Comparison of ENCODE assay signal across 19 mouse cellular contexts in genomic region chr2:117787321-117787720, GRCm38 (mm10).
DNase-seq lines count a peak whose midpoint lies in the region; ATAC-seq and TF ChIP-seq lines count a peak whose summit lies in the region.
"Had no signal": no experiment of that assay in that cellular context is flagged by ENCODE, and none has a peak within 500 bp of the region (broad histone marks: within the 10 kb centered on the region; RNA-seq: fewer than 3 reads in every experiment).

No protein-coding gene starts in this region.

- CTCF ChIA-PET in Patski (lab: Charles Lee): interaction anchor here (0.8 to 1.8 kb wide), 4 partner anchors 12 to 41 kb away, joined by 3 to 8 read pairs (median 6); no protein-coding TSS in a partner anchor

- 76% methylated on average over 1 of the region's 1 CpGs for WGBS in kidney, postnatal 0 days
- 60% methylated on average over 1 of the region's 1 CpGs for whole genome bisulfite sequencing in kidney, embryonic 16.5 days
- 57% methylated on average over 1 of the region's 1 CpGs for WGBS in forebrain, embryonic 11.5 days

- H3K27me3 ChIP-seq in kidney, postnatal 0 days (ENCODE audit: insufficient read depth, low read length): no peaks in the 10 kb centered on the region
- H3K27me3 ChIP-seq in kidney, embryonic 16.5 days (ENCODE audit: insufficient read depth, low read length): no peaks in the 10 kb centered on the region
- H3K27me3 ChIP-seq in Patski: no peaks in the 10 kb centered on the region
- no peaks in the 10 kb centered on the region for H3K27me3 ChIP-seq in forebrain, embryonic 11.5 days (ENCODE audit: control insufficient read depth, insufficient read depth, low read length)
- H3K27me3 ChIP-seq: embryonic facial prominence, embryonic 15.5 days; forebrain, embryonic 15.5 days; liver, embryonic 15.5 days had no signal

- no peak for DNase-seq in kidney, postnatal 0 days (ENCODE audit: low spot score)
- DNase-seq in lung, postnatal 36 days: peak; percentile 51
- DNase-seq in lung, postnatal 10 days: no peak
- no peak for DNase-seq in Patski (ENCODE audit: low read depth, low spot score)
- no peak for DNase-seq in forebrain, embryonic 11.5 days (ENCODE audit: low spot score)
- DNase-seq: cerebellum, adult 11-12 months; gastrocnemius, postnatal 10 days; kidney, adult 11 months; layer of hippocampus, adult 9-11 months; right cerebral cortex, postnatal 25 days; thymus, adult 18-20 months had no signal

- no peak overlapping the region for H3K4me2 ChIP-seq in kidney, postnatal 0 days (ENCODE audit: low read length)
- no peak overlapping the region for H3K4me2 ChIP-seq in kidney, embryonic 16.5 days (replicated peaks; ENCODE audit: low read depth, low read length)
- no peak overlapping the region for H3K4me2 ChIP-seq in forebrain, embryonic 11.5 days (ENCODE audit: low read depth, low read length, severe bottlenecking)
- H3K4me2 ChIP-seq: embryonic facial prominence, embryonic 15.5 days; forebrain, embryonic 15.5 days; liver, embryonic 15.5 days; midbrain, embryonic 11.5 days had no signal

- H3K36me3 ChIP-seq in kidney, postnatal 0 days (ENCODE audit: insufficient read depth, low read length): no peaks in the 10 kb centered on the region
- no peaks in the 10 kb centered on the region for H3K36me3 ChIP-seq in kidney, embryonic 16.5 days (ENCODE audit: insufficient read depth, low read length)
- no peaks in the 10 kb centered on the region for H3K36me3 ChIP-seq in forebrain, embryonic 11.5 days (ENCODE audit: control insufficient read depth, insufficient read depth, low read length)
- H3K36me3 ChIP-seq: embryonic facial prominence, embryonic 15.5 days; forebrain, embryonic 15.5 days; heart, embryonic 10.5 days; hindbrain, embryonic 10.5 days; liver, embryonic 15.5 days had no signal

- in situ Hi-C loops in Patski (cut with MboI; ENCODE audit: low pct_unique_long_range_greater_than_20kb): no loop called here

- no peak for ATAC-seq in kidney, postnatal 0 days (replicated peaks; ENCODE audit: low FRiP score, low read depth)
- ATAC-seq in kidney, embryonic 16.5 days (ENCODE audit: low FRiP score, low TSS enrichment): no peak
- ATAC-seq in Patski: no peak
- no peak for ATAC-seq in monocyte, adult 5-6 weeks (replicated peaks; ENCODE audit: insufficient number of reproducible peaks, low FRiP score, low TSS enrichment, poor library complexity, severe bottlenecking)
- no peak for ATAC-seq in forebrain, embryonic 11.5 days (replicated peaks; ENCODE audit: low FRiP score)
- ATAC-seq: forebrain, embryonic 15.5 days had no signal

- TF ChIP-seq CTCF in kidney, postnatal 0 days (IDR thresholded peaks at IDR 0.05; ENCODE audit: low read depth): peak; percentile 59
- peak; percentile 57 for TF ChIP-seq CTCF in Patski (IDR thresholded peaks at IDR 0.05)

- H3K4me1 ChIP-seq in kidney, postnatal 0 days (replicated peaks; ENCODE audit: insufficient read depth, low read length): no peaks in the 10 kb centered on the region
- no peaks in the 10 kb centered on the region for H3K4me1 ChIP-seq in kidney, embryonic 16.5 days (ENCODE audit: insufficient read depth, low read length)
- no peaks in the 10 kb centered on the region for H3K4me1 ChIP-seq in forebrain, embryonic 11.5 days (replicated peaks; ENCODE audit: control insufficient read depth, insufficient read depth, low read length)
- H3K4me1 ChIP-seq: embryonic facial prominence, embryonic 15.5 days; forebrain, embryonic 15.5 days; heart, embryonic 10.5 days; hindbrain, embryonic 10.5 days; liver, embryonic 15.5 days had no signal

- H3K4me3 ChIP-seq in kidney, postnatal 0 days (replicated peaks; ENCODE audit: low read depth, low read length): no peak overlapping the region
- H3K4me3 ChIP-seq in kidney, embryonic 16.5 days (ENCODE audit: low read length): no peak overlapping the region
- H3K4me3 ChIP-seq in forebrain, embryonic 11.5 days (ENCODE audit: low read depth, low read length): no peak overlapping the region
- H3K4me3 ChIP-seq: embryonic facial prominence, embryonic 15.5 days; forebrain, embryonic 15.5 days; heart, embryonic 10.5 days; hindbrain, embryonic 10.5 days; liver, embryonic 15.5 days had no signal

- POLR2A ChIA-PET in Patski (lab: Charles Lee): no interaction called here

- no peaks in the 10 kb centered on the region for H3K9me3 ChIP-seq in kidney, postnatal 0 days (replicated peaks; ENCODE audit: low read length)
- no peaks in the 10 kb centered on the region for H3K9me3 ChIP-seq in kidney, embryonic 16.5 days (ENCODE audit: low read length)
- H3K9me3 ChIP-seq in forebrain, embryonic 11.5 days (ENCODE audit: control insufficient read depth, low read length): no peaks in the 10 kb centered on the region
- H3K9me3 ChIP-seq: embryonic facial prominence, embryonic 15.5 days; forebrain, embryonic 15.5 days; heart, embryonic 10.5 days; hindbrain, embryonic 10.5 days; liver, embryonic 15.5 days had no signal

- no peak overlapping the region for H3K9ac ChIP-seq in kidney, postnatal 0 days (ENCODE audit: low read depth, low read length)
- no peak overlapping the region for H3K9ac ChIP-seq in kidney, embryonic 16.5 days (replicated peaks; ENCODE audit: low read length)
- no peak overlapping the region for H3K9ac ChIP-seq in forebrain, embryonic 11.5 days (ENCODE audit: low read length)
- H3K9ac ChIP-seq: embryonic facial prominence, embryonic 15.5 days; forebrain, embryonic 15.5 days; liver, embryonic 15.5 days had no signal

- H3K27ac ChIP-seq in kidney, postnatal 0 days: no peak overlapping the region
- H3K27ac ChIP-seq in kidney, embryonic 16.5 days (ENCODE audit: low read length): no peak overlapping the region
- H3K27ac ChIP-seq in forebrain, embryonic 11.5 days (ENCODE audit: low read depth, low read length): no peak overlapping the region
- H3K27ac ChIP-seq: embryonic facial prominence, embryonic 15.5 days; forebrain, embryonic 15.5 days; heart, embryonic 10.5 days; hindbrain, embryonic 10.5 days; liver, embryonic 15.5 days had no signal
